Mouse (Mus musculus): ENCODE results near the gene Arl13b. TPM values are rescaled to one million over a fixed set of nuclear protein-coding genes. Genes with fewer than 3 reads are reported as not detected.

Gene Arl13b
- polyA plus RNA-seq, 1 experiment, result 3.2 TPM

GRCm38 (mm10) chr16:62853611-62854126 is 6.8 kb upstream of the Arl13b start:
- WGBS, result 8% methylated on average over 3 of the region's 3 CpGs
- peaks cover 6% of the 10 kb centered on the region; the same call in 1 of the 2 replicates for H3K4me1 ChIP-seq (replicated peaks; ENCODE audit: control insufficient read depth, insufficient read depth, low read length)
- no peaks in the 10 kb centered on the region for H3K27me3 ChIP-seq (ENCODE audit: control insufficient read depth, insufficient read depth, low read length)
- no peaks in the 10 kb centered on the region for H3K36me3 ChIP-seq (ENCODE audit: control insufficient read depth, insufficient read depth, low read length)
- no peak overlapping the region for H3K27ac ChIP-seq (ENCODE audit: control insufficient read depth, insufficient read depth, low read length)
- TF ChIP-seq POLR2A (IDR thresholded peaks at IDR 0.05; ENCODE audit: control insufficient read depth, extremely low read depth, insufficient read depth, low read length, poor library complexity) (no peak), CTCF (IDR thresholded peaks at IDR 0.05; ENCODE audit: borderline replicate concordance, control insufficient read depth, extremely low read depth, insufficient read depth, low read length, poor library complexity) (no peak)
- no peak overlapping the region for H3K4me3 ChIP-seq (ENCODE audit: control insufficient read depth, insufficient read depth, low read length)
- no peak for DNase-seq

- H3K4me1 ChIP-seq (replicated peaks; ENCODE audit: control insufficient read depth, insufficient read depth, low read length), result peaks cover 6% of the 10 kb centered on the region; the same call in 1 of the 2 replicates
- H3K36me3 ChIP-seq (ENCODE audit: control insufficient read depth, insufficient read depth, low read length), result no peaks in the 10 kb centered on the region
- 87% methylated on average over 3 of the region's 3 CpGs for WGBS
- no peak overlapping the region for H3K4me3 ChIP-seq (ENCODE audit: control insufficient read depth, insufficient read depth, low read length)
- no peak for TF ChIP-seq CTCF (IDR thresholded peaks at IDR 0.05; ENCODE audit: borderline replicate concordance, control insufficient read depth, extremely low read depth, insufficient read depth, low read length, poor library complexity)
- no peak for TF ChIP-seq POLR2A (IDR thresholded peaks at IDR 0.05; ENCODE audit: control insufficient read depth, extremely low read depth, insufficient read depth, low read length, poor library complexity)
- H3K27ac ChIP-seq (ENCODE audit: control insufficient read depth, insufficient read depth, low read length), result no peak overlapping the region
- H3K27me3 ChIP-seq (ENCODE audit: control insufficient read depth, insufficient read depth, low read length), result no peaks in the 10 kb centered on the region
- no peak for DNase-seq
These were observed 5.8 kb upstream of the Arl13b start for GRCm38 (mm10) chr16:62852464-62853252.

GRCm38 (mm10) chr16:62845341-62845740 is 1.5 kb downstream of the Arl13b start:
- no peak overlapping the region for H3K27ac ChIP-seq (ENCODE audit: control insufficient read depth, insufficient read depth, low read length)
- WGBS, result 89% methylated on average over 6 of the region's 6 CpGs
- H3K36me3 ChIP-seq (ENCODE audit: control insufficient read depth, insufficient read depth, low read length), result no peaks in the 10 kb centered on the region
- no peak for DNase-seq
- TF ChIP-seq POLR2A (IDR thresholded peaks at IDR 0.05; ENCODE audit: control insufficient read depth, extremely low read depth, insufficient read depth, low read length, poor library complexity), result no peak
- no peak for TF ChIP-seq CTCF (IDR thresholded peaks at IDR 0.05; ENCODE audit: borderline replicate concordance, control insufficient read depth, extremely low read depth, insufficient read depth, low read length, poor library complexity)
- no peaks in the 10 kb centered on the region for H3K27me3 ChIP-seq (ENCODE audit: control insufficient read depth, insufficient read depth, low read length)
- peaks cover 3% of the 10 kb centered on the region; the same call in 1 of the 2 replicates for H3K4me1 ChIP-seq (replicated peaks; ENCODE audit: control insufficient read depth, insufficient read depth, low read length)
- no peak overlapping the region for H3K4me3 ChIP-seq (ENCODE audit: control insufficient read depth, insufficient read depth, low read length)

- no peak overlapping the region for H3K27ac ChIP-seq (ENCODE audit: control insufficient read depth, insufficient read depth, low read length)
- 78% methylated on average over 3 of the region's 3 CpGs for WGBS
- no peak for TF ChIP-seq POLR2A (IDR thresholded peaks at IDR 0.05; ENCODE audit: control insufficient read depth, extremely low read depth, insufficient read depth, low read length, poor library complexity)
- no peak for TF ChIP-seq CTCF (IDR thresholded peaks at IDR 0.05; ENCODE audit: borderline replicate concordance, control insufficient read depth, extremely low read depth, insufficient read depth, low read length, poor library complexity)
- no peaks in the 10 kb centered on the region for H3K36me3 ChIP-seq (ENCODE audit: control insufficient read depth, insufficient read depth, low read length)
- H3K4me1 ChIP-seq (replicated peaks; ENCODE audit: control insufficient read depth, insufficient read depth, low read length), result no peaks in the 10 kb centered on the region
- H3K4me3 ChIP-seq (ENCODE audit: control insufficient read depth, insufficient read depth, low read length), result no peak overlapping the region
- no peaks in the 10 kb centered on the region for H3K27me3 ChIP-seq (ENCODE audit: control insufficient read depth, insufficient read depth, low read length)
- DNase-seq, result no peak
These were observed 12.7 kb downstream of the Arl13b start for GRCm38 (mm10) chr16:62834016-62834735.

GRCm38 (mm10) chr16:62832481-62832880 is 14.4 kb downstream of the Arl13b start:
- peak; percentile 48 for DNase-seq
- Histone ChIP-seq H3K4me3 (ENCODE audit: control insufficient read depth, insufficient read depth, low read length) (no peak overlapping the region), H3K36me3 (ENCODE audit: control insufficient read depth, insufficient read depth, low read length) (no peaks in the 10 kb centered on the region), H3K4me1 (replicated peaks; ENCODE audit: control insufficient read depth, insufficient read depth, low read length) (no peaks in the 10 kb centered on the region), H3K27me3 (ENCODE audit: control insufficient read depth, insufficient read depth, low read length) (no peaks in the 10 kb centered on the region), H3K27ac (ENCODE audit: control insufficient read depth, insufficient read depth, low read length) (no peak overlapping the region)
- 27% methylated on average over 4 of the region's 4 CpGs for WGBS
- no peak for TF ChIP-seq POLR2A (IDR thresholded peaks at IDR 0.05; ENCODE audit: control insufficient read depth, extremely low read depth, insufficient read depth, low read length, poor library complexity)
- TF ChIP-seq CTCF (IDR thresholded peaks at IDR 0.05; ENCODE audit: borderline replicate concordance, control insufficient read depth, extremely low read depth, insufficient read depth, low read length, poor library complexity), result peak; percentile 13; the same call in 1 of the 2 replicates

GRCm38 (mm10) chr16:62832027-62832426 is 14.8 kb downstream of the Arl13b start:
- no peak overlapping the region for H3K4me3 ChIP-seq (ENCODE audit: control insufficient read depth, insufficient read depth, low read length)
- H3K27me3 ChIP-seq (ENCODE audit: control insufficient read depth, insufficient read depth, low read length), result no peaks in the 10 kb centered on the region
- no peak overlapping the region for H3K27ac ChIP-seq (ENCODE audit: control insufficient read depth, insufficient read depth, low read length)
- DNase-seq, result no peak
- no peak for TF ChIP-seq CTCF (IDR thresholded peaks at IDR 0.05; ENCODE audit: borderline replicate concordance, control insufficient read depth, extremely low read depth, insufficient read depth, low read length, poor library complexity)
- H3K36me3 ChIP-seq (ENCODE audit: control insufficient read depth, insufficient read depth, low read length), result no peaks in the 10 kb centered on the region
- H3K4me1 ChIP-seq (replicated peaks; ENCODE audit: control insufficient read depth, insufficient read depth, low read length), result no peaks in the 10 kb centered on the region
- 89% methylated on average over 2 of the region's 2 CpGs for WGBS
